Mouse (Mus musculus) CH12.LX (cell line): ENCODE measurements at regions not wholly inside any gene's neighbourhood (a gene's known extent, or its start where the extent isn't known, plus 50 kb on each side); places are given as distances from the start of the nearest gene placed in this dataset.

ENCODE experiments used
- CTCF ChIP-seq, 2 experiments: IDR thresholded peaks in 1 of 2; conservative IDR thresholded peaks in 1 of 2; 2 replicates each; pipeline ENCODE4 v1.5.1; 2011 to 2012; ENCODE audit warnings: low read depth in 2 of 2, low read length in 2 of 2, improper control_type of control experiment in 1 of 2, inconsistent platforms in 1 of 2, mild to moderate bottlenecking in 1 of 2, moderate library complexity in 1 of 2
- HCFC1 ChIP-seq: IDR thresholded peaks from 2 replicates; pipeline ENCODE4 v1.6.1; 2012; ENCODE audit warnings: low read depth, mild to moderate bottlenecking, inconsistent platforms, low read length, improper control_type of control experiment
- KAT2A ChIP-seq: IDR thresholded peaks from 2 replicates; pipeline ENCODE4 v1.6.1; 2012; ENCODE audit warnings: low read length, improper control_type of control experiment, inconsistent platforms; ENCODE audit not compliant: insufficient replicate concordance
- MAFK ChIP-seq: IDR thresholded peaks from 2 replicates; pipeline ENCODE4 v1.6.1; 2011; ENCODE audit warnings: low read length, improper control_type of control experiment; ENCODE audit not compliant: insufficient replicate concordance
- MAX ChIP-seq: IDR thresholded peaks from 2 replicates; pipeline ENCODE4 v1.6.1; 2011; ENCODE audit warnings: low read length, improper control_type of control experiment
- MAZ ChIP-seq: IDR thresholded peaks from 2 replicates; pipeline ENCODE4 v1.6.1; 2012; ENCODE audit warnings: low read depth, mild to moderate bottlenecking, inconsistent platforms, low read length, improper control_type of control experiment, moderate library complexity
- POLR2A ChIP-seq: IDR thresholded peaks from 2 replicates; pipeline ENCODE4 v1.6.1; 2011; ENCODE audit warnings: low read depth, mild to moderate bottlenecking, improper control_type of control experiment, low read length
- SIN3A ChIP-seq: IDR thresholded peaks from 2 replicates; pipeline ENCODE4 v1.6.1; 2012; ENCODE audit warnings: low read length, improper control_type of control experiment, inconsistent platforms
- USF2 ChIP-seq: conservative IDR thresholded peaks from 2 replicates; pipeline ENCODE4 v1.6.1; 2011; ENCODE audit warnings: low read depth, low read length, improper control_type of control experiment
- ZKSCAN1 ChIP-seq: IDR thresholded peaks from 2 replicates; pipeline ENCODE4 v1.6.1; 2012; ENCODE audit warnings: low read depth, inconsistent platforms, low read length, improper control_type of control experiment, borderline replicate concordance

DNA sequence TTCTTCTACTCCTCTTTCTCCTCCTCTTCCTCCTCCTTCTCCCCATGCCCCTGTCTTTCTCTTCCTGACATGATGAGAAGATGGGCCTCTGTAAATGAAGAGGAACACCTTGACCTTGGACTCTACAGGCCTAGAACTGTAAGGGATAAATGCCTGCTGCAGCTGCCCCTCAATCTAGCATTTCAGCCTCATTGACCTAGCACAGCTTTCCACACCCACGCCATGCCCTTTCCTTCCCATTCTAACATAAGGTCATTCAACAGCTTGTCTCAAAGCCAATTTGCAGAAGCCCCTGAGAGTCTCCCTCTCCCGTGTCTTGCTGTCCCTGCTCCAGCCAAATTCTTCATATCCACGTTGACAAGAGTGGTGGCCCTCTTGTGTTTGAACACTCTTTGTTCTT lies 63.8 kb upstream of the Dscam start:
- TF ChIP-seq ZKSCAN1 (no peak), POLR2A (no peak), CTCF (conservative IDR thresholded peaks at IDR 0.05 in 1 of 2, IDR thresholded peaks at IDR 0.05 in 1 of 2; ENCODE audit: low read depth in 2 of 2, low read length in 2 of 2) (no peak), KAT2A (no peak), MAZ (no peak), SIN3A (no peak), MAX (no peak), USF2 (no peak), MAFK (no peak), HCFC1 (no peak)
